Mouse (Mus musculus) ES-E14 (cell line): Measurements from ENCODE around the gene Chd6.

Source experiments
- HCFC1 ChIP-seq: IDR thresholded peaks from 2 replicates; pipeline ENCODE4 v1.6.1; 2012; ENCODE audit warnings: low read length, inconsistent platforms, borderline replicate concordance; ENCODE audit not compliant: insufficient read depth
- ZC3H11A ChIP-seq: IDR thresholded peaks from 2 replicates; pipeline ENCODE4 v1.6.1; 2012; ENCODE audit warnings: low read depth, mild to moderate bottlenecking, inconsistent platforms, low read length, borderline replicate concordance

GRCm38 (mm10) chr2:160931378-160931777 is 177.5 kb downstream of the Chd6 start:
- TF ChIP-seq HCFC1 (no peak), ZC3H11A (no peak)
